Mouse (Mus musculus) midbrain, postnatal 0 days (tissue): ENCODE results near the gene Avil. TPM values are rescaled to one million over a fixed set of nuclear protein-coding genes. Genes with fewer than 3 reads are reported as not detected.

Experiments used
- ATAC-seq: fragments of 200-750 bp; cut with Nextera tagmentation; 2 replicates; pipeline ENCODE4 v1.8.0; 2017; ENCODE audit warnings: moderate number of reproducible peaks, mild to moderate bottlenecking, moderate TSS enrichment, moderate library complexity; ENCODE audit not compliant: low FRiP score
- DNase-seq: peaks from one replicate; pipeline ENCODE4 v3.0.0-alpha.2; 2015; ENCODE audit warnings: low spot score
- H3K27ac ChIP-seq: fragments of 300-500 bp; sonication (generic); 2 replicates; pipeline ENCODE4 v1.5.1; 2014; ENCODE audit warnings: low read depth, mild to moderate bottlenecking, low read length, mixed read lengths
- H3K27me3 ChIP-seq: fragments of 300-500 bp; sonication (generic); 2 replicates; pipeline ENCODE4 v1.6.1; 2014; ENCODE audit warnings: low read length, control low read depth, mixed read lengths; ENCODE audit not compliant: insufficient read depth
- H3K36me3 ChIP-seq: fragments of 300-500 bp; sonication (generic); 2 replicates; pipeline ENCODE4 v1.6.1; 2014; ENCODE audit warnings: low read length, control low read depth, mixed read lengths; ENCODE audit not compliant: insufficient read depth
- H3K4me1 ChIP-seq: fragments of 300-500 bp; sonication (generic); 2 replicates; pipeline ENCODE4 v1.6.1; 2014; ENCODE audit warnings: mild to moderate bottlenecking, control low read depth, antibody characterized with exemption, low read length, mixed read lengths; ENCODE audit not compliant: insufficient read depth
- H3K4me2 ChIP-seq: fragments of 300-500 bp; sonication (generic); 2 replicates; pipeline ENCODE4 v1.6.1; 2014; ENCODE audit warnings: low read depth, mild to moderate bottlenecking, low read length, mixed read lengths; ENCODE audit not compliant: poor library complexity, severe bottlenecking
- H3K4me3 ChIP-seq: fragments of 300-500 bp; sonication (generic); 2 replicates; pipeline ENCODE4 v1.5.1; 2014; ENCODE audit warnings: low read depth, mild to moderate bottlenecking, low read length, moderate library complexity
- H3K9ac ChIP-seq: fragments of 300-500 bp; sonication (generic); replicated peaks from 2 replicates; pipeline ENCODE4 v1.6.1; 2014; ENCODE audit warnings: mild to moderate bottlenecking, low read length, moderate library complexity, mixed read lengths; ENCODE audit not compliant: poor library complexity, severe bottlenecking
- H3K9me3 ChIP-seq: fragments of 300-500 bp; sonication (generic); 2 replicates; pipeline ENCODE4 v1.6.1; 2016; ENCODE audit warnings: low read length, control low read depth
- CTCF ChIP-seq: IDR thresholded peaks from 2 replicates; pipeline ENCODE4 v1.5.1; 2016; ENCODE audit warnings: antibody characterized with exemption, mild to moderate bottlenecking
- WGBS: fragments of 180-500 bp; shearing (Covaris S2); extraction: QIAGEN DNeasy Blood & Tissue Kit; methylation state at CpG from one replicate; pipeline ENCODE4 v1.1.7; 2014; 5-methylcytosine and 5-hydroxymethylcytosine counted together
- polyA plus RNA-seq: library from polyadenylated mRNA; unstranded; fragments of >200 nt; fragmentation: Nextera tagmentation; extraction: Ambion mirVana; gene quantifications from 2 replicates; pipeline ENCODE4 v1.2.1, GENCODE M21; 2015
- total RNA-seq: library from RNA; depleted of rRNA; stranded (reverse); fragments of >200 nt; gene quantifications from 2 replicates; pipeline ENCODE4 v1.2.3, GENCODE M21; 2014

Avil gene
- total and polyA plus RNA-seq, 2 experiments from 2014 or later, result 1.3 to 2.0 TPM

DNA sequence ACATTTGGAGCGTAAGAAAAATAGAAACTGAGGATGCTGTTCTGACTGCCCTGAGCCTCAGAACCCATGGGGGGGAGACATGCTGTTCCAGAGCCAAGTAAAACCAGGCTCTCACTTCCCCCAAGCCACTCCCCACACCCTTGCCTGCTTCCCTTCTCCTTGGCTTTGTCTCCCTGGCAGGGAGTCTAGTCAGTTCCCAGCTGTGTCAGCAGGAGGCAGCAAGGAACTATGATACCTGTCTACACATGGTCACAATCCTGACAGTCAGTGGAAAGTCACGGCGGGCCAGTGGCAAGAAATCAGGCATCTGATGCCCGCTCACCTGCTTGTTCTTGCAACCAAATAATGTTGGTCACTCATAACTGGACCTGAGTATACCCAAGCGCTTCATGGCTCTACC is 16.0 kb downstream of the Avil start:
- DNase-seq, result no peak
- no peaks in the 10 kb centered on the region for H3K4me1 ChIP-seq
- H3K36me3 ChIP-seq, result no peaks in the 10 kb centered on the region
- no peak overlapping the region for H3K4me2 ChIP-seq
- no peak overlapping the region for H3K4me3 ChIP-seq
- no peak overlapping the region for H3K9ac ChIP-seq
- H3K27ac ChIP-seq, result no peak overlapping the region
- peak; percentile 38 for TF ChIP-seq CTCF
- H3K27me3 ChIP-seq, result no peaks in the 10 kb centered on the region
- no peak for ATAC-seq
- WGBS, result 58% methylated on average over 5 of the region's 5 CpGs
- no peaks in the 10 kb centered on the region for H3K9me3 ChIP-seq

DNA sequence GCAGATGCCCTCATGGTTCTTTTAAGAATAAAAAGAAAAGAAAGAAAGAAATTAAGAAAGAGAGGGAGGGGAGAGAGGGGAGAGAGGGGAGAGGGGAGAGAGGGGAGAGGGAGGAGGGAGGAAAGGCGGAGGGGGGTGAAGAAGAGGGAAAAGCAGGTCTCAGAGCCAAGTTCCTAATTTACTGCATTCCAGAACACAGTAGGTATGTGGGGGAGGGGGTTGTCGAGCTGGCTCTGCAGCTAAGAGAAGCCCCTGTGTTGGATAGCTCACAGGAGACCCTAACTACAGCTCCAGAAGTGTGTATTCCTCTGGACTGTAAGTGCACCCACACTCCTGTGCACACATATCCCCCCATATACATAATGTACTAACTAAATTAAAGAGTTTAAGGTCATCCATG is 16.6 kb downstream of the Avil start:
- Histone ChIP-seq H3K36me3 (no peaks in the 10 kb centered on the region), H3K9me3 (no peaks in the 10 kb centered on the region), H3K4me3 (no peak overlapping the region), H3K4me2 (no peak overlapping the region), H3K27ac (no peak overlapping the region), H3K9ac (no peak overlapping the region), H3K4me1 (no peaks in the 10 kb centered on the region), H3K27me3 (no peaks in the 10 kb centered on the region)
- DNase-seq (no peak), ATAC-seq (no peak)
- TF ChIP-seq CTCF, result no peak
- 13% methylated on average over 2 of the region's 2 CpGs for WGBS

DNA sequence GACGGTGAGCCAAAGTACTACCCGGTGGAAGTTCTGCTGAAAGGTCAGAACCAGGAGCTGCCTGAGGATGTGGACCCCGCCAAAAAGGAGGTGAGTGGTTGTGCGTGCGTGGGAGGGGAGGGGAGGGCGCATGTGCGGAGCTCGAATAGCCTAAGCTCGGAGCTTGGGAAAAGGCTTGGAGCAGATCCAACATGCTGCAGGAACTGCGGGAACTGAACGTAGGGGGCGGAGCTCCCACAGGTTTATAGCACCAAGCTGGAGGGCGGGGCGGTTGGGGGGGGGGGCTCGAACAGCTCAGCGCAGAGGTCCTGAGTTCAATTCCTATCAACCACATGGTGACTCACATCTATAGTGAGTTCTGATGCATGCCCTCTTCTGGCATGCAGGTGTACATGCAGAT is 17.9 kb downstream of the Avil start:
- Histone ChIP-seq H3K4me3 (no peak overlapping the region), H3K4me1 (no peaks in the 10 kb centered on the region), H3K36me3 (peaks cover 11% of the 10 kb centered on the region), H3K9me3 (no peaks in the 10 kb centered on the region), H3K4me2 (no peak overlapping the region), H3K9ac (no peak overlapping the region), H3K27ac (no peak overlapping the region), H3K27me3 (no peaks in the 10 kb centered on the region)
- WGBS, result 78% methylated on average over 16 of the region's 16 CpGs
- ATAC-seq (no peak), DNase-seq (no peak)
- no peak for TF ChIP-seq CTCF

DNA sequence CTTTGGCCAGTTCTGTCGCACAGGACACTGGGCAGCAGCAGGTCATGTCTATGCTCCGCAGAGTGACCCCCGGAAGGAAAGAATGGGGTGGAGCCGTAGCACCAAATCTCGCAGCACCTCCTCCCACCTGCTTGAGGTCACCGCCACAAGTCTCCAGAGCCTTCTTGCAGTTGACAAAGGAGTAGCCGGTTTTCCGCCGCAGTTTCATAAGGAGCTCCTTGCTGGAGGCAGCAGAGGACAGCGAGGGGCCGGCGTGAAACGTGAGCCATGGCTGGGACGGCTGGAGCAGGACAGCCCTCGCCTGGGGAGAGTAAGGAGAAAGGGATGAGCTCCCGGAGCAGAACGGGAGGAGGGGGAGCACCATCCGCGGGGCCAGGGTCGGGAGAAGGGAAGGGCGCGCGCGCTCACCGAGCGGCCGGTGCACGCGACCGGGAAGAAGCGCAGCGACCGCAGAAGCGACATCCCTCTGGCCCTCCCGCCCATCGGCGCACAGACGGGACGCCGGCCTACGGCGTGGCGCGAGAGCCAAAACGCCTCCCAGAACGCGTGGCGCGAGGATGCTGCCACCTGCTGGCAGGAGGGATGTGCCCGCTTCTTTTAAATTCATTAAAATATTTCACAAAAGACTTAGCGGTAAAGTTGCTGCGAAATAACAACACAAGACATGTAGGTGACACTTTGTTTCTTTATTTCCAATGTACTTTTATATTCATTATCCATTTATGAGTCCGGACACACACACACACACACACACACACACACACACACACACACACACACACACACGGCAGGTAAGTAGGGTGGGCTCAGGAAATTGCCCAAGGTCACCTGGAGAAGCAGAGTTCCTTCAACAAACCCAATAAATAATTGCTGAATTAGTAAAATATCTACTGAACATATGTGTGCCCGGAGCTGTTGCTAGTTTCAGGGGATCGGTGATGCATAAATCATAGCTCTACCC is 30.1 kb downstream of the Avil start, which contains the start of gene Tsfm:
TSS of gene Tsfm (minus strand) at position 505 of the 961 bp plus-strand sequence.
- H3K4me1 ChIP-seq, result no peaks in the 10 kb centered on the region
- DNase-seq, result peak; percentile 94
- H3K27me3 ChIP-seq, result no peaks in the 10 kb centered on the region
- peak within 1 kb of the TSS; percentile 85 for H3K4me2 ChIP-seq
- TF ChIP-seq CTCF, result peak; percentile 97
- peak; percentile 78 for ATAC-seq
- H3K9me3 ChIP-seq, result no peaks in the 10 kb centered on the region
- 6% methylated on average over 55 of the region's 56 CpGs for WGBS
- peak within 1 kb of the TSS; percentile 92 for H3K9ac ChIP-seq
- H3K4me3 ChIP-seq, result peak within 1 kb of the TSS; percentile 83
- H3K27ac ChIP-seq, result peak within 1 kb of the TSS; percentile 73
- peaks cover 16% of the 10 kb centered on the region for H3K36me3 ChIP-seq

DNA sequence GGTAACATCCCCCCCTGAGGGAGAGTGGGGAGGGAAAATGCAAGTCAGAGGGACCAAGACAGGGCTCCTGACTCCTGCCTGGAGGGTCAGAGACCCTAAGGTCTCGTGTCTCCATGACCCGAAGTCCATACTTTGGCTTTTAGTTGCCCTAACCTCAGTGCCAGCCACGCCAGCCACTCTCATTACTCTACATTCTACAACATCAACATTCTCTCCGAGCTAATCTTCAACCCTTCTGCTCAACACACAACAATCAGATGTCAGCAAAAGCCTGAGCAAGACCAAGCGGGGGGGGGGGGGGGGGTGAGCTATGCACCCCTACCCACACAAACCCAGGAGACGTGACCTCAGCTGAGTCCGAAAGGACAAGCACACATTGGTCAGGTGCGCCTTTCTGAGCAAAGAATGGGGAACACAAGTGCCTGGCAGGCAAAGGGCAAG is 32.8 kb downstream of the Avil start:
- no peaks in the 10 kb centered on the region for H3K9me3 ChIP-seq
- no peak for TF ChIP-seq CTCF
- DNase-seq (no peak), ATAC-seq (no peak)
- H3K36me3 ChIP-seq, result peaks cover 3% of the 10 kb centered on the region; the same call in 1 of the 2 replicates
- H3K4me1 ChIP-seq, result no peaks in the 10 kb centered on the region
- no peak overlapping the region for H3K4me2 ChIP-seq
- no peaks in the 10 kb centered on the region for H3K27me3 ChIP-seq
- no peak overlapping the region for H3K9ac ChIP-seq
- no peak overlapping the region for H3K4me3 ChIP-seq
- WGBS, result 77% methylated on average over 8 of the region's 8 CpGs
- no peak overlapping the region for H3K27ac ChIP-seq

DNA sequence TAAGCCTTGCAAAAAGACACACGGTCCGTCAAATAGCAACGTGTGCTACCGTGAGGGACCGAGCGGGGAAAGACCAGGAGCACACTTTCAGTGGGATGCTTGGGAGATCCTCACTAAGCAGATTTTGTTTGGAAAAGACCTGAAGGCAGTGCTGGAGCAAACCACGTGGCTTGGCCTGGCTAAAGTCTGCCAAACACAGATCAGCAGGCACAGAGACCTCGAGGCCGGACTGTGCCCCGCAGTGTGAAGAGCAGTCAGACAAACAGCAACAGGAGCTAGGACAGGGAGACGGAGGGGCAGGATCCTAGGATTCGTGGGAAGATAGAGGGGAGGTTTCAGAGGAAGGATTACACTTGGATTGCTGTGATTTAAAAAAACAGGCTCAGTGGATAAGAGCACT is 35.8 kb downstream of the Avil start:
- no peak overlapping the region for H3K4me3 ChIP-seq
- no peaks in the 10 kb centered on the region for H3K9me3 ChIP-seq
- H3K27ac ChIP-seq, result no peak overlapping the region
- ATAC-seq (no peak), DNase-seq (no peak)
- H3K9ac ChIP-seq, result no peak overlapping the region
- 78% methylated on average over 12 of the region's 12 CpGs for WGBS
- H3K36me3 ChIP-seq, result no peaks in the 10 kb centered on the region
- H3K4me2 ChIP-seq, result no peak overlapping the region
- H3K4me1 ChIP-seq, result no peaks in the 10 kb centered on the region; the same call in 1 of the 2 replicates
- 0 out of 2 replicates have a peak, but pooled peaks cover 4% of the 10 kb centered on the region for H3K27me3 ChIP-seq
- TF ChIP-seq CTCF, result no peak
